Mouse (Mus musculus): ENCODE data around the gene Cdkn1b.

DNA sequence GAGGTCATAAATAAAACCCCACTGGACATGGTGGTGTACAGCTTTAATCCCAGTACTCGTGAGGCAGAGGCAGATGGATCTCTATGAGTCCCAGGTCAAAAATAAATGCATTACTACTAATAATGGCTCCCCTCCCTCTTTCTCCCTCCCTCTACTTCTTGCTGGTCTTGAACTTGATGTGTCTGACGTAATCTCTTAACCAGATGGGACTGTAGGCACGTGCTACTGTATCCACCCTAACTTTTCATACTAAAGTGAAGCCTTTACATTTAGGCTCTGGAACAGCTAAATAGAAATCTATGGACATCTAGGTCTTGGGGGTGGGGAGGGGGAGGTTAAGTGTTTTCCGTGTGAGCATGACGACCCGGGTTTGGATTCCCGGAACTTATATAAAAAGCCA is 10.2 kb downstream of the Cdkn1b start:
- TF ChIP-seq CTCF (IDR thresholded peaks at IDR 0.05; ENCODE audit: borderline replicate concordance, insufficient read depth, low read depth, low read length), result no peak
- TF ChIP-seq POLR2A (IDR thresholded peaks at IDR 0.05; ENCODE audit: borderline replicate concordance, insufficient read depth, low read length), result no peak
